Mouse (Mus musculus): Measurements from ENCODE around the gene Cstf3. TPM values are rescaled to one million over a fixed set of nuclear protein-coding genes. Genes with fewer than 3 reads are reported as not detected.
A peak's percentile ranks its signal among the peaks of the same experiment; 100 is the strongest.
"Not testable (repeated sequence)": the region's sequence is repeated elsewhere in the genome, so short reads cannot be mapped to it uniquely, and the experiment has no call there.

The Cstf3 gene
- total RNA-seq (2021), result 1 to 10 TPM; 7.3 to 9.5 TPM
- long read RNA-seq, experiment 1, partial matches to known transcripts, result 1 of 5 reads
- long read RNA-seq, experiment 1, other reads (novel, unspliced or antisense), result 0 of 5 reads
- long read RNA-seq, experiment 2, partial matches to known transcripts, result 0 of 6 reads
- long read RNA-seq, experiment 2, other reads (novel, unspliced or antisense), result 0 of 6 reads

GRCm38 (mm10) chr2:104590068-104590828, at the start of gene Cstf3:
TSS of gene Cstf3 (plus strand) at chr2:104590523.
- peak; percentile 99 for DNase-seq (ENCODE audit: low spot score)

GRCm38 (mm10) chr2:104556711-104557110, 33.6 kb upstream of the Cstf3 start:
- not testable (repeated sequence) for DNase-seq (ENCODE audit: low spot score)

- no peak for DNase-seq (ENCODE audit: low spot score)
Measured at GRCm38 (mm10) chr2:104557722-104558121, 32.6 kb upstream of the Cstf3 start.

GRCm38 (mm10) chr2:104558326-104558725, 32.0 kb upstream of the Cstf3 start:
- DNase-seq (ENCODE audit: low spot score), result no peak

- DNase-seq (ENCODE audit: low spot score), result no peak
Measured at GRCm38 (mm10) chr2:104558938-104559337, 31.4 kb upstream of the Cstf3 start.

GRCm38 (mm10) chr2:104559591-104560380, 30.5 kb upstream of the Cstf3 start:
- no peak for DNase-seq (ENCODE audit: low spot score)

- DNase-seq (ENCODE audit: low spot score), result no peak
Measured at GRCm38 (mm10) chr2:104561386-104561785, 28.9 kb upstream of the Cstf3 start.

- no peak for DNase-seq (ENCODE audit: low spot score)
Measured at GRCm38 (mm10) chr2:104561986-104562532, 28.3 kb upstream of the Cstf3 start.

- no peak for DNase-seq (ENCODE audit: low spot score)
Measured at GRCm38 (mm10) chr2:104572066-104572465, 18.3 kb upstream of the Cstf3 start.

- DNase-seq (ENCODE audit: low spot score), result no peak
Measured at GRCm38 (mm10) chr2:104576216-104576615, 14.1 kb upstream of the Cstf3 start.

- no peak for DNase-seq (ENCODE audit: low spot score)
Measured at GRCm38 (mm10) chr2:104578021-104578420, 12.3 kb upstream of the Cstf3 start.

- DNase-seq (ENCODE audit: low spot score), result no peak
Measured at GRCm38 (mm10) chr2:104578836-104579604, 11.3 kb upstream of the Cstf3 start.

- DNase-seq (ENCODE audit: low spot score), result no peak
Measured at GRCm38 (mm10) chr2:104579784-104580446, 10.4 kb upstream of the Cstf3 start.

- DNase-seq (ENCODE audit: low spot score), result no peak
Measured at GRCm38 (mm10) chr2:104581281-104581879, 8.9 kb upstream of the Cstf3 start.

GRCm38 (mm10) chr2:104583032-104583431, 7.3 kb upstream of the Cstf3 start:
- no peak for DNase-seq (ENCODE audit: low spot score)

GRCm38 (mm10) chr2:104584226-104584625, 6.1 kb upstream of the Cstf3 start:
- no peak for DNase-seq (ENCODE audit: low spot score)

- DNase-seq (ENCODE audit: low spot score), result no peak
Measured at GRCm38 (mm10) chr2:104585645-104586044, 4.7 kb upstream of the Cstf3 start.

GRCm38 (mm10) chr2:104588552-104588951, 1.8 kb upstream of the Cstf3 start:
- DNase-seq (ENCODE audit: low spot score), result no peak

GRCm38 (mm10) chr2:104590829-104591117, 450 bp downstream of the Cstf3 start:
- DNase-seq (ENCODE audit: low spot score), result no peak

GRCm38 (mm10) chr2:104591141-104591540, 818 bp downstream of the Cstf3 start:
- DNase-seq (ENCODE audit: low spot score), result no peak
